Mouse (Mus musculus) c-Kit-positive CD71-negative TER-119-negative erythroid progenitor cells, embryonic 14.5 days (primary cell): Measurements from ENCODE around the gene Tmem245.
"Not testable (repeated sequence)": the region's sequence is repeated elsewhere in the genome, so short reads cannot be mapped to it uniquely, and the experiment has no call there.

Source experiments
- DNase-seq: peaks from one replicate; pipeline ENCODE4 v3.0.0-alpha.2; 2013; ENCODE audit warnings: low read depth

The Tmem245 gene

DNA sequence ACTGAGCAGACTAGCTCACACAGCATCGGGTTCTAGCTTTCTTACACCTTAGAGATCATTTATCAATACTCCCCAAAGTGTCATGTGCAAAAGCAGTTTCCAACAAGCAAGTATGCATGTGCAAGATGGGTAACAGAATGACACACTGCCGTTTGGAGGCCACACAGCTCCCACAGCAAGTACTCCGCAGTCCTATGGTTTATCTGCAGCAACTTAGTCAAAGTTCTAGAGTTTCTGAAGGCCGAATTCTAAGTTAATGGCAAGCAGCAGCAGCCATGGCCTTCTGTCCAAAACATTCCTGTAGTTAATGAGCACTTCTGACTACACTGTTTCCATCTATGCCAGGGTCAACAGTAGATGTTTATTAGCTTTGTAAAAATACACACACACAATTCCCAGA lies 20.3 kb downstream of the Tmem245 start:
- DNase-seq, result no peak

DNA sequence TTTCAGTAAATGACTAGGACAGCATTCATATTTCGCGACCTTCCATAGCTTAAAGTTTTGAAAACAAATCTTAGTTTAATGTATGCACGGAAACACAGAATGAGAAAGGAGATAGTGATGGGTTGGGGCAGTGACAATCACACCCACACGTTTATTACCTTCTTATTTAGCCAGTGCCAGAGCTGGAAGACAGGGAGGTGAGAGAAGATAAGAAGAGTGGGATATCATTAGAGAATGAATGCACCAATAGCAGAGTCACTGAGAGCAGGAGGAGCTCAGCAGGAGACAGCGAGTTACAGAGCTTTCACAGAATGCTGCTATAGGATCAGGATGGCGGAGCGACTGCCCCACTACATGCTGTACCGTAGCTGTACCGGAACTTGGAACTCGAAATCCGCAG lies 25.0 kb downstream of the Tmem245 start:
- no peak for DNase-seq

GRCm38 (mm10) chr4:56915732-56916325 lies 31.4 kb downstream of the Tmem245 start:
- no peak for DNase-seq

DNA sequence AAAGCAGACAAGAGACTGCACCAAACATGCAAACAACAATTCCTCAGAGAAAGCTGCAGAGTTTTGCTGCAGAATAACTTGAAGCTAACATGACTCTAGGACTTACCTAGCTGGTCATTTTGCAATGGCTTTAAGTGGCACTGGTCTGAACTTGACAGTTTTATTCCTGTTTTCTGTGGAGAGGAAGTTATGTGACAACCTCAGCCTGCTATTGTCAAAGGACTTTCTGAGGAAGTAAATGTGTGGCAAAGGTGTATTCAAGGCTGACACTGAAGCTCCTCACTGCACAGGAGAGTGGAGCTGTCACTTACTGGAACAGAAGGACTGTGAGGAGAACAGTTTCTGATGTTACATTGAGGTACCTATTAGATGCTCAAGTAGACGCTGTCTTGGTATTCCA lies 32.5 kb downstream of the Tmem245 start:
- no peak for DNase-seq

GRCm38 (mm10) chr4:56914338-56914737 lies 32.9 kb downstream of the Tmem245 start:
- no peak for DNase-seq

DNA sequence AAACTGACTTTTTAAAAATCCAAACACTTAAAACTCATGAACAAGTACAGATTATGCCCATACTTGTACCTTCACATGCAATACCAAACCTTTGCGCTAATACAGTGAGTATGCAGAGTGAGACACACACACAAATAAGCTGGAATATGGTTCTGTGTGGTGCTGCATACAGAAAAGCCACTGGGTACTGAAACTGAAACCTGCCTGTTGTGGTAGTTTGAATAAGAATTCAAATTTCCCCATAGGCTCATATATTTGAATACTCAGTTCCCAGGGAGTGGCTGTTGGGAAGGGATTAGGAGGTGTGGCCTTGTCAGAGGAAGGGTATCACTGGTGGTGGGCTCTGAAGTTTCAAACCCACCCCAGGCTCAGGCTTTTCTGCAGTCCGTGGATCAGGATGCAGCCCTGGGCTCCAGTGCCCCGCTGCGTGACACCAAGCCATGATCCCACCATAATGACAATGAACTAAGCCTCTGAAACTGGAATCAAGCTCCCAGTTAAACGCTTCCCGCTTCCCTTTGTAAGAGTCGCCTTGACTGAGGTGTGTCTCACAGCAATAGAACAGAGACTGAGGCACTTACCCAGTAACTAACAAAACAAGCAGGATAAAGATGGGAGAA lies 34.7 kb downstream of the Tmem245 start:
- DNase-seq, result no peak

DNA sequence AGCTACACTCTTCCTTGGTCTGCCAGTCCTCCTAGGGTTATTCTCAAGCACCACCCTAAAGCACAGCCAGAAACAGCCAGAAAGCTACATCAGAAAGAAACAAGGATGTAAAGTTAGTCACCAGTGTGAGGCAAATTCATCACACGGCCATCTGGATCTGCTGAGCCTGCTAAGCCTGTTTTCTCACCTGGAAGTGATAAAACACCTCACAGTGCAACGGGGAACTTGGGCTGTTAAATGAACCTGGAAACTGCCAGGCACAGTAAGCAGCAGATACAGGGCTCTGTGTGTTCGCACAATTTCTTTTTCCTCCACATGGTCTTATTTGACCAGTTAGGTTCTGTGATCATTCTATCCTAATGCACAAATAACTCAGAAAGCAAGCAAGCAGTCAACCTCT lies 37.7 kb downstream of the Tmem245 start:
- DNase-seq, result no peak

GRCm38 (mm10) chr4:56907671-56908070 lies 39.6 kb downstream of the Tmem245 start:
- no peak for DNase-seq

DNA sequence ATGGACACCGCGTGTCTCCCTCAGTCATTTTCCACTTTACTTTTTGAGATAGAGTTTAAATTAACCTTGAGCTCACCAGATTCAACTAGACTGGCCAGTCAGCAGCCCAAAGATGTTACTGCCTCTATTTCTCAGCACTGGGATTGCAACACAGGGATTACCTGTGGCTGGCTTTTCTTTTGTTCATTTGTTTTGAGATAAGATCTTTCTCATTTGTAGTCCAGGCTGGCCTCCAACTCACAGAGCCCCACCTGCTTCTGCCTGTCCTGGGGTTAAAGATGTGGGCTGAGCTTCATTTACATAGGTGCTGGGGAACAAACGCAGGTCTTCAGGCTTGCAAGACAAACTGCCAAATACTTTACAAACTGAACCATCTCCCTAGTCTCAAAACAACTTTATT lies 40.3 kb downstream of the Tmem245 start:
- DNase-seq, result no peak

GRCm38 (mm10) chr4:56905507-56905906 lies 41.7 kb downstream of the Tmem245 start:
- no peak for DNase-seq

DNA sequence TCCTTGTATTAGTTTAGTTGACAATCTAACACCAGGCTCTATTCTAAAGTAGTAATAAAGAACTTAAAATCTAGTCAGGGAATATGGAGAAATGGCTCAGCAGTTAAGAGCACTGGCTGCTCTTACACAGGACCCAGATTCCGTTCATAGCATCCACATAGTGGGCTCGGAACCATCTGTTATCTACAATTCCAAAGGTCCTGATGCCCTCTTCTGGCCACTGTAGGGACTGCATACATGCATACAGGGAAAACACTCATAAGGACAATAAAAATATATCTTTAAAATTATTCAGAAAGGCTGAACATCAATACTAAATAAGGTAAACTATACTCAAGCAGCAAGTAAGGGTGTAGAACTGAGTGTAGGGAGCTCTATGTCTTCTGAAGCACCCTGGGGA lies 45.6 kb downstream of the Tmem245 start:
- DNase-seq, result no peak

DNA sequence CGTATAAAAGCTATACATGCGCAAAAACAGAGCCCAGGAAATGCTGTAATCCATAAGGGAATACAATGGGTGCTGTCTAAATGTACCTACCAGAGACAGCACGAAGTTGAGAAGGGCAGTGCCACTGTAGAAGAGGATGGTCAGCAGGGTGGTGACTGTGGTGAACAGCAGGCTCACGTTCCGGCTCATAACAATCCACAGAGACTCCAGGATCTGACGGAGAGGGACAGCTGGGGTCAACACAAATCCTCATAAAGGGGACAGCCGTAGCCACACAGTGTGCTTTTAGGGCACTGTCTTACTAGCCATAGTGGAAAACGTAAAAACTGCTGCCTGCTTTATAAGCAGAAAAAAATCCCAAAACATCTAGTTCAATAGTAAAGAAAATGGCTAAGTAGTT lies 48.0 kb downstream of the Tmem245 start:
- DNase-seq, result no peak

DNA sequence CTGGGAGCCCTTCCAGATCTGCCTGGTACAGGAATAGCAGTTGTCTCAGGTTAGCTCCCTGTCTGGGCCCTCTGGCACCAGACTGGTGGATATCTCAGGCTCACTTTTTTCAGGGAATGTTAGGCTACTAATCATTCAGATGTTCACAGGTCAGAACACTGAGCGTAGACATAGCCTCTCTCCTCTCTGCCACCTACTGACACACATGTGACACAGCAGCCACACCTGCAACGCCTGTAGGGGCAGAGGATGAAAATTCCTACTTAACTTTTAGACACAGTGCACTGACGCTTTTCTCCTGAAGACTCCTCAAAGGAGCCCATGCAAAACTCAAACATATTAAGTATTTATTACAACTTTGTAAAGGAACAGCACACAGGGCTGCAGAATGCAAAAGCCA lies 49.7 kb downstream of the Tmem245 start:
- no peak for DNase-seq

DNA sequence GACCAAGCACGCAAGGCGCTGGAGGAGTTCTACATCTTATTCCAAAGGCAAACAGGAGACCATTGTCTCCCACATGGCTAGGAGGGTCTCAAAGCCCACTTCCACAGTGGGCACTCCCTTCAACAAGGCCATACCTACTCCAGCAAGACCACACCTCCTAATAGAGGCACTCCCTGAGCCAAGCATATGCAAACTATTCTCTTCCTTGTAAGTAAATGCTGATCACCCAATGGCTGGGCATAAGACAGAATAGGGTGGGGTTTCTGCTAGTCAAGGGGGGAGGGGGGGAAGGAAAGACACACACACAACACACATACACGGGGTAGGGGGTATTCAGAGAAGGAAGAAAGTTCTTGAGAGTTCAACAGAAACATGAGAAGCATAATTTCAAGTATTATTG lies 53.0 kb downstream of the Tmem245 start:
- DNase-seq, result no peak

- peak; percentile 13 for DNase-seq
These were observed 54.6 kb downstream of the Tmem245 start for GRCm38 (mm10) chr4:56892501-56893115.

DNA sequence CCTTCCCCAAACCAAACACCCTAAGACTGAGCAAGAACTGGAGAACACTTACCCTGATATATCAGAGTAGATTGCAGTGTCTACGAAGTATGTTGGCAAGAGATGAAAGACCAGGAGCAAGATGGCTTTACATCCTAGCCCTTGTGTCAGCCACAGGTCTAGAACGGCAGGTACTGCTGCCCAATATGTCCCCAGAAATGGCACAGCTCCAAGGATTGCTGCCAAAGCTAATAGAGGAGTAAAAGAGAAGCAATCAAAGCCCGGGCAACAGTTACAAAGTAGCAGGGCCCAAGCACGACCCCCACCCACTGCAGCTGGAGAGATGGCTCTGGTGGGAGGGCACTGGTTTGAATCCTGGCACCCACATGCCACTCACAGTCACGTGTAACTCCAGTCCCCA lies 58.8 kb downstream of the Tmem245 start:
- no peak for DNase-seq

DNA sequence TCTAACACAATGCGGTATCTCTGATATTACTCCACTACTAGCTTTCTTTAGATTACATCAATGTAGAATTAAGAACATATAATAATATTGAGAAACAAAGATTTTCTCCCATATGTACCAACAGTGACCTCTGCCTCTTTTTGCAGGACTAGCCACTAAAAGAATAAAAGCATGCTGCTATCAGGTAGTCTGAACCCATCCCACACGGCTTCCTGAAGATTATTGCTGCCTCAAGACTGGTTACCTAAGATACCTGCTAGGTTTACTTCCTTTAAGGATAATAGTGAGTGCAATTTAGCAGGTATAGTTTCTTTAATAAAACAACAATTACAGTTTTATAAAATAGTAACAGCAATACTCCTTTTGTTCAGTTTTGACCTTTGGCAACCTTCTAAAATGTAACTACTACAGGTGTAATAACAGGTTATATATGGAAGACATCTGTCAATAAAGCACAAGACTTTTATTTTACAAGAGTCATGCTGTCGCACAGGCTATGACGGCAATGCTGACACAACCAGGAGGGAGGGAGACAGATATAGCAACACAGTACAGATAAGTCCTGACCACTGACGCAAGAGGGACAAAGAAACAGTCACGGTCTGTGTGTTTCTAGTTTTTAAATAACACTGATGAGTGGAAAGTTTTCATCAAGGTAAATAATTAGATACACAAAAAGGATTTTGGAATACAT lies 60.8 kb downstream of the Tmem245 start:
- DNase-seq, result no peak

DNA sequence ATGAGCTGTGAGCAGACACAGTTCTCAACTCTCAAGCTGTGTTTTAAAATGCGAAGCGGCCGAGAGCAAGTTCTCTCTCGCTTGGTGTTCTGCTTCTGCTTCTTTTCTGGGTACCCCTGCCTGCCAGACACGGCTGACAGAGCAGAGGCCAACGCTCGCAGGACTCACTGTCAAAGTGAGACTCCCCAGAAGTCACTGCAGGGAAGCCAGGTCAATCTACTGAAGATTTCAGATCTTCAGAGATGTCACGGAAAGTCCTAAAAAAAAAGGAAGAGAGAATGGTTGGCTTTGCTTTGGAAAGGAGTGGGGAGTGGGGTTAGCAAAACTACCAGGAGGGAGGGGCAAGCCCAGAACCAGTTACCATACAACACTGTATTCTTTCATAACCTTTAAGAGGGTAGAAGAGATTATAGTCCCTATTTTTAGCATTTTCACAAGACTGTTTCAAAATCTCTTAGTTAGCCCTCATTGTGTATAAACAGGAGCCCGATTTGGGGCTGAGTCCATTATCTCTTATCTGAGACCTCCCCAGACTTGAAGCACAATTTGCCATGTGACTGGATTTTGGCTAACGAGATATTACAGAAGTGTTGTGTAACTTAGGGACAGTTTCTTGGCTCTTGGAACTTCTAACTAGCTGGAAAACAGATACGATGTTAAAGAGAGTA lies 67.1 kb downstream of the Tmem245 start:
- no peak for DNase-seq

DNA sequence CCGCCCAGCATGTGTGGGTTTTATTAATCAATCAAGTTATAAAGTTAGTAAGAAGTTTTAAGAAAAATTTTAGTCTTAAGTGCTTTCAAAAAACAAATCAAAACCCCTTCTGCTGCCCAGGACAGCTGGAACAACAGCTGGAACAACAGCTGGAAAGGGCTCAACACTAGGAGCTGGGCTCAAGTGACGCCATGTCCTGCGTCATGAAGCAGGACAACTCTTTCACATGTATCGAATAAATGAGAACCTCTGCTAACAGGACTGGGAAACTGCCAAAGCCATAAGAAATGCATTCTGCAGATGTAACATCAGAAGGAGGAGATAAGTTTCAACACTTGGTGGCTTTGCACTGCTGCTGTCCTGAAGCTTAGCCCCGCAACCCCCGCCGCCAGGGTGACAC lies 68.3 kb downstream of the Tmem245 start:
- DNase-seq, result no peak

GRCm38 (mm10) chr4:56870541-56870940 lies 76.7 kb downstream of the Tmem245 start:
- DNase-seq, result not testable (repeated sequence)

DNA sequence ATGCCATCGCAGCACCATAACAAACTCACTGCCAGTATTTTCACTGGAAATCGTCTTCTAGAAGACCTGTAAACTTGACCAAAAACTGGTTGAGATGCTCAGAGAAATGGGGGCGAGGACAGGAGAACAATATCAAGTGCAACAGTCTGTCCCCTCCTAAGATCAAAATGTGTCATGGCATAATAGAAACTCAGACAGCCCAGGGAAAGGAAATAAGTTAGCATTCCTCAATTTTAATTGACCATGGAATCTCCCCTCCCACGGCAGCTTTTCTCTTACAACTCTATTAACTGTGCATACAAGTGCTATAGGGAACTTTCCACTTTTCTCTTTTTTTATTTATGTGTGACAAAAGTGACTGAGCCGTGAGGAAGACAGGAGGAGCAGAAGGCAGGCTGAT lies 79.5 kb downstream of the Tmem245 start:
- no peak for DNase-seq

DNA sequence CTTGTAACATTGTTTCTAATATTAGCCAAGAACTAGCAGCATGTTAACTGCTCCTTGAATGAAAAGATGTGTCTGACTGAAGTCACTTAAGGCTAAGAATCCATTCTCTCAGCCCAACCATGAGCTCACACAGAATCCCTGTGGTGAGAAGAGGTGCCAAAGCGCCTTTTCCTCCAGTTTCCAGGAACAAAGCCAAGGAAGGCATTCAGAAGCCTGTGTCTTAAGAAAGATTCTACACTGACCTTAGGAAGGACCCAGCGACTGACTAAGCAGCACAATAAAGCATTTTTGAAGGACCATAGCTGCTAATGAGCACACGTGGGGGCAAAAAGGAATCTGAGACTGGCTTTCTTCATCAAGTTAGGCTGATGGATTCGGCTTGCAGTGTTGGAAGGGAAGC lies 81.3 kb downstream of the Tmem245 start:
- DNase-seq, result no peak
